Mouse (Mus musculus): ENCODE data around the gene Ahdc1. TPM values are rescaled to one million over a fixed set of nuclear protein-coding genes. Genes with fewer than 3 reads are reported as not detected.

Ahdc1 gene
- polyA plus RNA-seq, 1 experiment from 2014 or later: 7.0 TPM

GRCm38 (mm10) chr4:133057389-133058122, 46.5 kb downstream of the Ahdc1 start:
- H3K4me3 ChIP-seq (ENCODE audit: low read depth, low read length): peak overlapping the region; percentile 20
- 20% methylated on average over 7 of the region's 7 CpGs for WGBS (ENCODE audit: insufficient replicate concordance)
- peaks cover 21% of the 10 kb centered on the region for H3K36me3 ChIP-seq (ENCODE audit: control insufficient read depth, insufficient read depth, low read length)
- H3K4me2 ChIP-seq: peak overlapping the region; percentile 41
- peak overlapping the region; percentile 81 for H3K27ac ChIP-seq (ENCODE audit: low read depth, low read length)
- peak overlapping the region; percentile 31; the same call in 1 of the 2 replicates for H3K9ac ChIP-seq (ENCODE audit: low read depth, low read length)
- ATAC-seq (replicated peaks; ENCODE audit: insufficient number of reproducible peaks, low FRiP score, low TSS enrichment): peak; percentile 71
- no peaks in the 10 kb centered on the region for H3K9me3 ChIP-seq (replicated peaks; ENCODE audit: control insufficient read depth, low read length)
- H3K4me1 ChIP-seq (ENCODE audit: control insufficient read depth, insufficient read depth, low read length): peaks cover 64% of the 10 kb centered on the region
- H3K27me3 ChIP-seq (ENCODE audit: control insufficient read depth, insufficient read depth, low read length): no peaks in the 10 kb centered on the region

- H3K4me1 ChIP-seq (ENCODE audit: control insufficient read depth, insufficient read depth, low read length): peaks cover 60% of the 10 kb centered on the region
- H3K36me3 ChIP-seq (ENCODE audit: control insufficient read depth, insufficient read depth, low read length): peaks cover 26% of the 10 kb centered on the region
- 86% methylated on average over 4 of the region's 4 CpGs for WGBS (ENCODE audit: insufficient replicate concordance)
- H3K4me3 ChIP-seq (ENCODE audit: low read depth, low read length): no peak overlapping the region; the same call in 1 of the 2 replicates
- ATAC-seq (replicated peaks; ENCODE audit: insufficient number of reproducible peaks, low FRiP score, low TSS enrichment): no peak
- H3K27ac ChIP-seq (ENCODE audit: low read depth, low read length): peak overlapping the region; percentile 81
- H3K9me3 ChIP-seq (replicated peaks; ENCODE audit: control insufficient read depth, low read length): no peaks in the 10 kb centered on the region
- peak overlapping the region; percentile 41 for H3K4me2 ChIP-seq
- no peaks in the 10 kb centered on the region for H3K27me3 ChIP-seq (ENCODE audit: control insufficient read depth, insufficient read depth, low read length)
- 0 out of 2 replicates have a peak overlapping the region, but pooled peaks have one; percentile 0 for H3K9ac ChIP-seq (ENCODE audit: low read depth, low read length)
Measured at GRCm38 (mm10) chr4:133058123-133058453, 47.0 kb downstream of the Ahdc1 start.

GRCm38 (mm10) chr4:133058513-133059480, 47.7 kb downstream of the Ahdc1 start:
- 52% methylated on average over 11 of the region's 11 CpGs for WGBS (ENCODE audit: insufficient replicate concordance)
- Histone ChIP-seq H3K4me2 (peak overlapping the region; percentile 3; the same call in 1 of the 2 replicates), H3K27me3 (ENCODE audit: control insufficient read depth, insufficient read depth, low read length) (no peaks in the 10 kb centered on the region), H3K9ac (ENCODE audit: low read depth, low read length) (peak overlapping the region; percentile 1), H3K27ac (ENCODE audit: low read depth, low read length) (peak overlapping the region; percentile 81), H3K4me1 (ENCODE audit: control insufficient read depth, insufficient read depth, low read length) (peaks cover 62% of the 10 kb centered on the region), H3K9me3 (replicated peaks; ENCODE audit: control insufficient read depth, low read length) (no peaks in the 10 kb centered on the region), H3K4me3 (ENCODE audit: low read depth, low read length) (no peak overlapping the region), H3K36me3 (ENCODE audit: control insufficient read depth, insufficient read depth, low read length) (peaks cover 32% of the 10 kb centered on the region)
- ATAC-seq (replicated peaks; ENCODE audit: insufficient number of reproducible peaks, low FRiP score, low TSS enrichment): no peak

- peaks cover 47% of the 10 kb centered on the region for H3K36me3 ChIP-seq (ENCODE audit: control insufficient read depth, insufficient read depth, low read length)
Measured at GRCm38 (mm10) chr4:133060702-133061101, 49.6 kb downstream of the Ahdc1 start.

GRCm38 (mm10) chr4:133061798-133062197, 50.7 kb downstream of the Ahdc1 start:
- WGBS (ENCODE audit: insufficient replicate concordance): 91% methylated on average over 20 of the region's 20 CpGs
- H3K4me3 ChIP-seq (ENCODE audit: low read depth, low read length): no peak overlapping the region
- H3K9ac ChIP-seq (ENCODE audit: low read depth, low read length): no peak overlapping the region
- no peaks in the 10 kb centered on the region for H3K27me3 ChIP-seq (ENCODE audit: control insufficient read depth, insufficient read depth, low read length)
- ATAC-seq (replicated peaks; ENCODE audit: insufficient number of reproducible peaks, low FRiP score, low TSS enrichment): no peak
- H3K9me3 ChIP-seq (replicated peaks; ENCODE audit: control insufficient read depth, low read length): no peaks in the 10 kb centered on the region
- H3K36me3 ChIP-seq (ENCODE audit: control insufficient read depth, insufficient read depth, low read length): peaks cover 49% of the 10 kb centered on the region
- no peak overlapping the region for H3K4me2 ChIP-seq
- no peak overlapping the region for H3K27ac ChIP-seq (ENCODE audit: low read depth, low read length)
- H3K4me1 ChIP-seq (ENCODE audit: control insufficient read depth, insufficient read depth, low read length): peaks cover 42% of the 10 kb centered on the region

More at GRCm38 (mm10) chr4:133060702-133061101, 49.6 kb downstream of the Ahdc1 start:
- WGBS (ENCODE audit: insufficient replicate concordance): 85% methylated on average over 11 of the region's 11 CpGs
- Histone ChIP-seq H3K4me3 (ENCODE audit: low read depth, low read length) (no peak overlapping the region), H3K9me3 (replicated peaks; ENCODE audit: control insufficient read depth, low read length) (no peaks in the 10 kb centered on the region), H3K4me1 (ENCODE audit: control insufficient read depth, insufficient read depth, low read length) (peaks cover 52% of the 10 kb centered on the region), H3K27ac (ENCODE audit: low read depth, low read length) (no peak overlapping the region), H3K27me3 (ENCODE audit: control insufficient read depth, insufficient read depth, low read length) (no peaks in the 10 kb centered on the region), H3K4me2 (no peak overlapping the region), H3K9ac (ENCODE audit: low read depth, low read length) (no peak overlapping the region)
- no peak for ATAC-seq (replicated peaks; ENCODE audit: insufficient number of reproducible peaks, low FRiP score, low TSS enrichment)

GRCm38 (mm10) chr4:133062286-133062685, 51.2 kb downstream of the Ahdc1 start:
- Histone ChIP-seq H3K36me3 (ENCODE audit: control insufficient read depth, insufficient read depth, low read length) (peaks cover 49% of the 10 kb centered on the region), H3K4me2 (no peak overlapping the region), H3K27me3 (ENCODE audit: control insufficient read depth, insufficient read depth, low read length) (no peaks in the 10 kb centered on the region), H3K4me1 (ENCODE audit: control insufficient read depth, insufficient read depth, low read length) (peaks cover 37% of the 10 kb centered on the region), H3K27ac (ENCODE audit: low read depth, low read length) (no peak overlapping the region), H3K9me3 (replicated peaks; ENCODE audit: control insufficient read depth, low read length) (no peaks in the 10 kb centered on the region), H3K4me3 (ENCODE audit: low read depth, low read length) (no peak overlapping the region), H3K9ac (ENCODE audit: low read depth, low read length) (no peak overlapping the region)
- WGBS (ENCODE audit: insufficient replicate concordance): 92% methylated on average over 14 of the region's 14 CpGs
- no peak for ATAC-seq (replicated peaks; ENCODE audit: insufficient number of reproducible peaks, low FRiP score, low TSS enrichment)

GRCm38 (mm10) chr4:133063203-133063602, 52.1 kb downstream of the Ahdc1 start:
- Histone ChIP-seq H3K27ac (ENCODE audit: low read depth, low read length) (no peak overlapping the region), H3K9me3 (replicated peaks; ENCODE audit: control insufficient read depth, low read length) (no peaks in the 10 kb centered on the region), H3K27me3 (ENCODE audit: control insufficient read depth, insufficient read depth, low read length) (no peaks in the 10 kb centered on the region), H3K4me1 (ENCODE audit: control insufficient read depth, insufficient read depth, low read length) (peaks cover 27% of the 10 kb centered on the region), H3K4me2 (no peak overlapping the region), H3K4me3 (ENCODE audit: low read depth, low read length) (no peak overlapping the region), H3K9ac (ENCODE audit: low read depth, low read length) (no peak overlapping the region), H3K36me3 (ENCODE audit: control insufficient read depth, insufficient read depth, low read length) (peaks cover 50% of the 10 kb centered on the region)
- ATAC-seq (replicated peaks; ENCODE audit: insufficient number of reproducible peaks, low FRiP score, low TSS enrichment): no peak
- WGBS (ENCODE audit: insufficient replicate concordance): 87% methylated on average over 18 of the region's 18 CpGs

GRCm38 (mm10) chr4:133063799-133064198, 52.7 kb downstream of the Ahdc1 start:
- H3K27me3 ChIP-seq (ENCODE audit: control insufficient read depth, insufficient read depth, low read length): no peaks in the 10 kb centered on the region
- peak overlapping the region; percentile 30; the same call in 1 of the 2 replicates for H3K27ac ChIP-seq (ENCODE audit: low read depth, low read length)
- H3K4me2 ChIP-seq: no peak overlapping the region
- H3K4me1 ChIP-seq (ENCODE audit: control insufficient read depth, insufficient read depth, low read length): peaks cover 21% of the 10 kb centered on the region
- H3K9ac ChIP-seq (ENCODE audit: low read depth, low read length): peak overlapping the region; percentile 2; the same call in 1 of the 2 replicates
- no peak overlapping the region for H3K4me3 ChIP-seq (ENCODE audit: low read depth, low read length)
- 56% methylated on average over 13 of the region's 13 CpGs for WGBS (ENCODE audit: insufficient replicate concordance)
- H3K36me3 ChIP-seq (ENCODE audit: control insufficient read depth, insufficient read depth, low read length): peaks cover 54% of the 10 kb centered on the region
- no peaks in the 10 kb centered on the region for H3K9me3 ChIP-seq (replicated peaks; ENCODE audit: control insufficient read depth, low read length)
- no peak; the same call in 1 of the 2 replicates for ATAC-seq (replicated peaks; ENCODE audit: insufficient number of reproducible peaks, low FRiP score, low TSS enrichment)

Measured in heart, embryonic 11.5 days (tissue).